Mouse (Mus musculus) common myeloid progenitor, adult 5-6 weeks (primary cell): ENCODE results near the gene Usp4. TPM values are rescaled to one million over a fixed set of nuclear protein-coding genes. Genes with fewer than 3 reads are reported as not detected.
"Not testable (repeated sequence)": the region's sequence is repeated elsewhere in the genome, so short reads cannot be mapped to it uniquely, and the experiment has no call there.

Source experiments
- ATAC-seq: replicated peaks from 2 replicates; pipeline ENCODE4 v1.8.0; 2016; ENCODE audit warnings: low read depth, mild to moderate bottlenecking, moderate TSS enrichment, inconsistent platforms; ENCODE audit not compliant: poor library complexity, severe bottlenecking
- total RNA-seq: library from RNA; stranded (forward); fragments of 200-1000, 187-1606 nt; gene quantifications from 2 replicates; pipeline ENCODE4 v1.2.3, GENCODE M21; 2017

Usp4 gene
- total RNA-seq, result 49.2 and 75.5 TPM in 2 replicates

DNA sequence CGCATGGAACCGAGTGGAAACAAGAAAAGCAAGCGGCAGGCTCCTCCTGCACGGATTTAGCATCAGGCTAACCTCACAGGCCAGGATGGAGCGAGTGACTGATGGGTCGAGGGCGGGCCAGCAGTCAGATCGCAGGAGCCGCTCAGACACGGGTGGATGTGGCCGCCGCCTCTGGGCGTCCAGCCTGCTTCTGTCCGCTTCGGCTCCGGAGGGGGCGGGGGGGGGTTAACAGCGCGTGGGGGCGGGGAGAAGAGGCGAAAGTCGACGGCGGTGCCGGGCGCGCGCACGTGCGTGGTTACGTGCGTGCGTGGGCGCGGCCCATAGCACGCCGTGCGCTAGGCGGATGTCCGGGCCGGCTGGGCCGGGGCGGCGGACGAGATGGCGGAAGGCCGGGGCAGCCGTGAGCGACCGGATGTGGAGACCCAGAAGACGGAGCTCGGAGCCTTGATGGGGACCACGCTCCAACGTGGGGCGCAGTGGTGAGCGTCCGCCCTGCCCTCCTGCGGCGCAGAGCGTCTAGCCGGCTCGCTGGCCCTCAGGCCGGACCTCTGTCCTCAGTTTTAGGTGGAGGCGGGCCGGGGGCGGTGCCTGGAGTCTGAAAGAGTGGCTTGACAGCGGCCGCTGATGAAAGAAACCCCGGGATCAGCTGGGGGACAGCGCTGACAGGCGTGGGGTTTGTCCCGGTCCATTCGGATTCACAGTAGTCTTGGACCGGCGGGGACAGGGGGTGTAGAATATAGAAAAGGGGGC, at the start of gene Usp4:
Gene Usp4 (plus strand): TSS at position 314 of the 750 bp plus-strand sequence.
- ATAC-seq, result peak; percentile 76

DNA sequence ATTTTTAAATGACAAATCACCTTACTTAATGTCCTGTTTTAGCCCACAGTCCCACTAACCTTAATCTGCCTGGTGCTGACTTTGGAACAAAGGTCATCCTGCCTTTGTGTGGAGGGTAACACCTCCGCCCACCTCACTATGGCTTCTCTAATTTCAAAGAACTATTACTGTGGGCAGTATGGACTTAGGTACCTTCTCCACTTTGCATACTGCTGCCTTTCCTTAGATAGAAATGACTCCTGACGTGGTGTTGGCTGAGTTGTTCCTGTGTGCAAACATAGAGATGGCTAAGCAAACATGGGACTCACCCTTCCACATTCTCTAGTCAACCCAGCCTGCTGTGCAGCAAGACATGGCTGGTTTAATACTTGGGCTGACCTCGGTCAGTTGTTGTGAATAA, 45.8 kb upstream of the Usp4 start:
- no peak for ATAC-seq

DNA sequence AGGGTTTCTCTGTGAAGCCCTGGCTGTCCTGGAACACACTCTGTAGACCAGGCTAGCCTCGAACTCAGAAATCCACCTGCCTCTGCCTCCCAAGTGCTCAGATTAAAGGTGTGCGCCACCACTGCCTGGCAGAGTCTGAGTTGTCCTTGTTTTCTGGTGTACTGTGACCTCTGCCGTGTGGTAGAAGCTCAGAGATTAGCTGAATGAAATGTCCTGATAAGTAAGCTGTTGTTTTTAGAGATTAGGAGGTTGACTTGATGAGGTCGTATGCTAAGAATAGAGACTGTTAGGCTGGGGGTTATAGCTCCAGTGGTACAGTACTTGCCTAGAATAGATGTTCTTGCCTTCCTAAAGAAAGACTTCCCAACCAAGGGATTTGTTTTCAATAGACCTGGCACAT, 42.9 kb upstream of the Usp4 start:
- no peak for ATAC-seq

DNA sequence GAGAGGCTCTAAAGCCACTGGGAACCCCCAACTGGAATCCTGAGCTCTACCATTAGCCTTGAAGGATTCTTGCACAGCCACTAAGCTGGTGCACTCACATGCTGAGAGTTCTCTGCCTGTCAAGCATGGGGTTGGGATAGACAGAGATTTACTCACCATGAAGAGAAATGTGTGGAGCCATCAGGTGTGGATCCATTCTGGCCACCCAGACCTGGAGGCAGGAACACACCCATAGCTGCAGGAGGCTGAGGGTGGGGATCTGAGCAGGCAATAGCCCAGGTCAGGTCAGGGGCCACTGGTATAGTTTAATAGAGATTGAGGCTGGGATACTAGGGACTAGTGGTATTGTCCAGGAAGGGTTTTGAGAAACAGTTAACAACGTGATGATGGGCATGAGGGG, 42.5 kb upstream of the Usp4 start:
- ATAC-seq, result no peak

- ATAC-seq, result peak; percentile 96
Observed at GRCm38 (mm10) chr9:108305629-108306520, 41.8 kb upstream of the Usp4 start, which contains the start of the genes Rhoa and Tcta. TSS of gene Rhoa (plus strand) at chr9:108306129. TSS of gene Tcta (minus strand) at chr9:108306160.

DNA sequence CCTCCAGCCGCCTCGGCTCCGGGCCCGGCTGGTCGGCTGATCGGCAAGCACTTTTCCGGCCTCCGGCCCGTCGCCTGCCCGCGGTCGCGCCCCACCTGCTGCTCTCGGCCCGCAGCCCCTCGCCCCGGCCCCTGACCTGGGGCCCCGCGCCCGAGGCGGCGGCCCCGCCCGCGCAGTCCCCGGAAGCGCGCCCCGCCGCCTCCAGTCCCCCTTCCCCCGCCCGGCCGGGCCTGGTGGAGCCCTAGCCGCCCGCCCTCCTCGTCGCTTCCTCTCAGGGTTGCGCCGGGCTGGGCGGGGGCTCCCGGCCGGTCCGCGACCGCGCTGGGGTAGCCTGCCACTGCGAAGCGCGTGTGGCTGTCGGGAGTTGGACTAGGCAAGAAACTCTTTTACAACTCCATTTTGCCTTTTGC, 41.1 kb upstream of the Usp4 start:
- peak; percentile 53 for ATAC-seq

DNA sequence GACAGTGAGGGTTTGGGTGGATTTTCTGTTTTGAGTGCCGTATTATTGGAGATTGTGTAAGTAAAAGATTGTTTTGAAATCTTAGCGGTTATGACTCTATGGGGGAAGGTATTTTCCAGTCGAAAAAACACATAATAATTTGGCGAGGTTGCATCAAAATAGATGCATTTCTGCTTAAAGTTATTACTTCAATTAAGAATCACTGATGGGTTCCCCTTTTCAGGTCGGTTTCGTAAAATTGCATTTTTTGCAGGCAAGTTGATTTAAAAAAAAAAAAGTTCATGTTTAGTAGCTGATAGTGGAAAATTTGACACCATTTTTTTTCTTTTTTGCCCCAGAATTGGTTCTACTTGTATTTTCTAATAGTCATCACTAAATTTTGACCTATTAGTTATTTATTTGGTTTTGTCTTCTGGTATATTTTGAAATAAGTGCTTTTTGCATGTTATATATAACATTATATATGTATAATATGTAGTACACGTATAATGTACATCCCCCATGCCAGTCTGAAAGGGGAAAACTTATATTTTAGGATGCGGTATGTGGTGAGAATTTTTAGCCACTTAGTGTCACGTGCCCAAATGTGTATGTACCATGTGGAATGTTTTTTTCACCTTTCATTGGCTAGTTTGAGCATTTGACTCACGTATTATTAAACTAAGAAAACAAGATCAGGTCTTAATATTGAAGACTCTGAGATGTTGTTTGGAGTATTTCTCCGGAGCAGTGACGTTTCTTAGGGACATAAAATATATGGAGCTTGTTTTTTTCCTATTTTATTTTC, 40.4 kb upstream of the Usp4 start:
- ATAC-seq, result no peak

GRCm38 (mm10) chr9:108308141-108308540, 39.5 kb upstream of the Usp4 start:
- ATAC-seq, result no peak

GRCm38 (mm10) chr9:108317572-108317971, 30.1 kb upstream of the Usp4 start:
- no peak for ATAC-seq

DNA sequence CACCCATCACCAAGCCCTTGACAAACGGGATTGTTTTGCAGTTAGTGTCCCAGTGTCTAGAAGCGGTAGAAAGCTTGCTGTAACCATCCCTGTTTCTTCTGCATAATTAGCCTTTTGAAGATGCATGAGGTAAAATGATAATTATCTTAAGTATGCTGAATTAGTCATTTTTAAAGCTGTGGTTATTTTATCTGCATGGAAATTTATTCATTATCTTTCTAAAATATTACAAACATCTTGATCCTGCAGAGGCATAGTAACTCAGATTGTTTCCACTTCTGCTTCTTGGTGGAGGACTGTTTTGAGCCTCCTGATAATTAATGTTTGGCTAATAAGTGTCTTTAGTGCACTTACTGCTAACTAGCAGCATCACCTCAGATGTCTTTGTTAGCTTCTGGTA, 29.2 kb upstream of the Usp4 start:
- no peak for ATAC-seq

DNA sequence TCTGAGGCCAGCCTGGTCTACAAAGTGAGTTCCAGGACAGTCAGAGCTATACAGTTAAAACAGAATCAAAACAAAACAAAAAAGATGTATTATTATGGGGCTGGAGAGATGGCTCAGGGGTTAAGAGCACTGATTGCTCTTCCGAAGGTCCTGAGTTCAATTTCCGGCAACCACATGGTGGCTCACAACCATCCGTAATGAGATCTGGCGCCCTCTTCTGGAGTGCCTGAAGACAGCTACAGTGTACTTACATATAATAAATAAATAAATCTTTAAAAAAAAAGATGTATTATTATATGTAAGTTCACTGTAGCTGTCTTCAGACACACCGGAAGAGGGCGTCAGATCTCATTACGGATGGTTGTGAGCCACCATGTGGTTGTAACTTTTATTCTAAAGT, 25.6 kb upstream of the Usp4 start:
- ATAC-seq, result not testable (repeated sequence)

DNA sequence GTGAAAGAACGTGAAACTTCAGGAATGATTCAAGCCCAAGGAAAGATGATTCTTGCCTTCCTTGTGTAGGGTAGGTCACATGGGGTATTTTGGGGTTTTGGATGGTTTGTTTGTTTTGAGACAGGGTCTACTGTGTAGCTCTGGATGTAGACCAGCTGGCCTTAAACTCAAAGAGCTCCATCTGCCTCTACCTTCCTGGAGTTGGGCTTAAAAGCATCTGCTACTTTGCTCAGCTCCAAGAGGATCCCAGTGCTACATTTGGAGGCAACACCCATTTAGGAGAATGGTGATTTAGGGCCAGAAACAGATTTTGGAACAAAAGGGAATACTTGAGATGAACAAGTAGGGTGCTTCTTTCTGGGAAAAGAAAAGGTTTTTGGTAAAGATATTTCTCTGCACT, 22.9 kb upstream of the Usp4 start:
- ATAC-seq, result no peak

DNA sequence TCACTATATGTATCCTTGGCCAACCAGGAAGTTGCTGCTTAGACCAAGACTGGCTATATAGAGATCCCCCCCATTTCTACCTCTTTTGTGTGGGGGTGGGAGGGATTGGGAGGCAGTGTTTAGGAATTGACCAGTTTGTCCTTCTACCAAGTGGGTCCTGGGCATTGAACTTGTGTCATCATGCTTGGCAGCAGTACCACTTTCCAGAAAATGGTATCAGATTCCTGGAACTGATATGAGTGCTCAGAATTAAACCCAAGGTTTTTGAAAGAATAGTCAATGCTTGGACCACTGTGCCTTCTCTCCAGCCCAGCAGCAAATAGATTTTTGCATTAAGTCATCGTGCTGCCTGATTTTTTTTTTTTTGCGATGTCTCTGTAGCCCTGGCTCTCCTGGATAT, 21.8 kb upstream of the Usp4 start:
- no peak for ATAC-seq

DNA sequence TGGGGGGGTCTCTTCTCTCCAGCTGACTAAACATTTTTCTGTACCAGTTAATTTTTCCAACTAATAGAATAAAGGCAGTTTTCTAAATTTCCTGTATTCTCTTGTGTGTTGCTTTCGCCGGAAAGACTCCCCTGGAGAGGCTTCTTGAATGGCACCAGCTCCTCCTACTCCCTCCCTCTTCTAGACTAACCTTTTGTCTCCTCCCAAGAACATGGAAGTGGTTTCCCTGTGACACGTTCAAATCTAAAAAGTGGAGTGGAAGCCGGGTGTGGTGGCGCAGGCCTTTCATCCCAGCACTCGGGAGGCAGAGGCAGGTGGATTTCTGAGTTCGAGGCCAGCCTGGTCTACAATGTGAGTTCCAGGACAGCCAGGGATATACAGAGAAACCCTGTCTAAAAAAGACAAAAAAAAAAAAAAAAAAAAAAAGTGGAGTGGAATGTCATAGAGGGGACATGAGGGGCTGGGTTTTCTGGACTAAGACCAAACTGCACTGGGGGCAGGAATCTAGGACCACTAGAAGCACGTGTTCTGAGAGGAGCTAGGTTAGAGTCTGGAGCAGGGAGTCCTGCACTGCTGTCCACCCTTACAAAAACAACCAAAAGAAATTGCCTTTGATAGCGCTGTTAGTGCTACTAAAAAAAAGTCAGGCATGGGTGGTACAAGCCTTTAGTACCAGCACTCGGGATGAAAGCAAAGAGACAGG, 9.7 kb upstream of the Usp4 start:
- ATAC-seq, result no peak

- ATAC-seq, result no peak
Observed at GRCm38 (mm10) chr9:108338551-108338885, 9.1 kb upstream of the Usp4 start.

GRCm38 (mm10) chr9:108338886-108339781, 8.5 kb upstream of the Usp4 start, which contains the start of gene Gpx1:
TSS of gene Gpx1 (plus strand) at chr9:108338903.
- peak; percentile 75 for ATAC-seq

GRCm38 (mm10) chr9:108339886-108340257, 7.8 kb upstream of the Usp4 start:
- ATAC-seq, result no peak

- ATAC-seq, result peak; percentile 45
Observed at GRCm38 (mm10) chr9:108340258-108341138, 7.2 kb upstream of the Usp4 start.
